Mouse (Mus musculus) left cerebral cortex, postnatal 10 days (tissue): Measurements from ENCODE around the gene 1500009C09Rik. TPM values are rescaled to one million over a fixed set of nuclear protein-coding genes. Genes with fewer than 3 reads are reported as not detected.
"Not testable (repeated sequence)": the region's sequence is repeated elsewhere in the genome, so short reads cannot be mapped to it uniquely, and the experiment has no call there.

Experiments
- DNase-seq, 2 experiments: peaks; one replicate each; pipeline ENCODE4 v3.0.0; 2021 to 2022; ENCODE audit warnings: low spot score in 2 of 2, mixed read lengths in 1 of 2; ENCODE audit errors: extremely low spot score in 1 of 2
- intact Hi-C: fragments of 180-260 bp; cut with DNase I; formaldehyde crosslinking; loops from one replicate; pipeline ENCODE4 v1.15.1; 2025
- total RNA-seq, 2 experiments: library from RNA; stranded (reverse); gene quantifications; 2 replicates each; pipeline ENCODE4 v1.2.3; 2021

1500009C09Rik gene
- total RNA-seq, 2 experiments from 2014 or later, result 83.1 to 87.6 TPM

DNA sequence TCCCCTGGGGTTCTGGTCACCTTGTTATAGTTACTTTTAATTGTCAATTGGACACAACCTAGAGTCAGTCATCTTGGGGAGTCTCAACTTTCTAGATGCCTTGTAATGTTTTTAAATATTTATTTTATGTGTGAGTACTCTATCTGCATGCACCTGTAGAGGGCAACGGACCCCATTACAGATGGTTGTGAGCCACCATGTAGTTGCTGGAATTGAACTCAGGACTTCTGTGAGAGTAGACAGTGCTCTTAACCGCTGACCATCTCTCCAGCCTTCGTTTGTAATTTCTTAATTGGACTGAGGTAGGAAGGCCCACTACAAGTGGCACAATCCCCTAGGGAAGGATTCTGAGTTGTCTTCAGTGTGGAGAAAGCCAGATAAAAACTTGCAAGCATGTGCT lies 8.9 kb upstream of the 1500009C09Rik start:
- DNase-seq, result no peak
- intact Hi-C loops, result no loop called here

- no peak for DNase-seq
- intact Hi-C loops, result no loop called here
Measured at GRCm38 (mm10) chr15:82243742-82244114, 8.5 kb upstream of the 1500009C09Rik start.

DNA sequence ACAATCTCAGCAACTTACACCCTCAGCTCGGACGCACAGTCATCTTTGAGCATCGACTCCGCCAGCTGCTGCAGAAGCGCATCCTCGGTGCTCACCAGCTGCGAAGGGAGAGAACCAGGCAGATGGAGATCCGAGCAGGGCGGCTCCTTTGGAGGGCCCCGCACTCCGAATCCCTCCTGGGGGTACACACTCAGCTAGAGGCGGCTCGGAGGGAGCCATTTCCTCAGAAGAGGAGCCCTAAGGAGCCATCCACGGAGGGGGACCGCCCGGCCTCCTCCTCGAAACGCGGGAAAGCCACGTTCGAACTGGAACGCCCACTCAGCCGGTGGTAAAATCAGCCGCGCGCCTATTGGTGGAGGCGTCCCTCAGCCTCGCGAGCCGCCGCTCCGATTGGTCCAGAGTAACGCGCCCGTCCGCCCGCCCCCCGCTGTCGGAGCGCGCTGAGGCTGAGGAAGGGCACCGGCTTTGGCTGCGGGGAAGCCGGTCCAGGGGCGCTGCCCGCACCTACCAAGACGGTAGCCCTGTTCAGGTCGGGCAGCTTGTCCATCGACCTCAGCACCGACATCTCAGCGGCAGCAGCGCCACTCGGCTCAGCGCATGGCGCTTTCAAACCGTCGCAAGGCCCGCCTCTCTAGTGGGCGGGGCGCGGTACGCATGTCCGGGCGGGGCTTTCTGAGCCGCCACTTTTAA lies 7.9 kb upstream of the 1500009C09Rik start, which contains the start of gene Cenpm:
Cenpm (minus strand) TSS at position 634 of the 690 bp plus-strand sequence.
- DNase-seq, result peak; percentile 92 to 96
- intact Hi-C loops, result no loop called here

- DNase-seq, intact Hi-C loops: not testable (repeated sequence)
Measured at GRCm38 (mm10) chr15:82244805-82245161, 7.4 kb upstream of the 1500009C09Rik start.

GRCm38 (mm10) chr15:82247131-82247776 lies 4.9 kb upstream of the 1500009C09Rik start:
- intact Hi-C loops, result no loop called here

DNA sequence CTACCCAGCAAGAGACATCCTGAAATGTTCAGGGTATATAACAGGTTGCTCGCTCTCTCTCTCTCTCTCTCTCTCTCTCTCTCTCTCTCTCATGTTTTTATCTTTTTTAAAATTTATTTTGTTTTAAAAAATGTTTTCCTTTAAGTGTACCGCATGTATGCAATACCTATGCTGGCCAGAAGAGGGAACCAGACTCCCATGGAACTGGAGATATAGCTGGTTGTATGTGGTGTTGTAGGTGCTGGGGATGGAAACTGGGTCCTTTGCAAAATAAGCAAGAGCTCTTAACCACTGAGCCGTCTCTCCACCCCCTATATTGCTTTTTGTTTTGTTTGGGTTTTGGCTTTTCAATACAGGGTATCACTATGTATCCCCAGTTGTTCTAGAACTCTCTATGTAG lies 618 bp upstream of the 1500009C09Rik start:
- DNase-seq, result no peak
- intact Hi-C loops, result no loop called here

More at GRCm38 (mm10) chr15:82247131-82247776, 4.9 kb upstream of the 1500009C09Rik start:
- DNase-seq, result no peak

- no peak for DNase-seq
- intact Hi-C loops, result no loop called here
Measured at GRCm38 (mm10) chr15:82255248-82255647, 3.1 kb downstream of the 1500009C09Rik start.

GRCm38 (mm10) chr15:82255944-82256383 lies 3.8 kb downstream of the 1500009C09Rik start:
- intact Hi-C loops, result no loop called here
- DNase-seq, result peak; percentile 75 to 92

DNA sequence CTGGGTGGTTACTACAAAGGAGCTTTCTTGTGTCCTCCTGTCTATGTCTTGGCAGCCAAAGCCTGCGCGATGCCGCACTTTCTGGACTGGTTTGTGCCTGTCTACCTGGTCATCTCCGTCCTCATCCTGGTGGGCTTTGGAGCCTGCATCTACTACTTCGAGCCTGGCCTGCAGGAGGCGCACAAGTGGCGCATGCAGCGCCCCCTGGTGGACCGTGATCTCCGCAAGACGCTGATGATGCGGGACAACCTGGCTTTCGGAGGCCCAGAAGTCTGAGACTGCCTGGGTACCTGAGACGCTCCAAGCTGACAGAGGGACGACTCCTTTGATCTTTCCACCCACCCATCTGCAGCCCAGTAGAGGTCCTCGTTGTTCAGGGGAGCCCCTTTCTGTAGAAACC lies 7.3 kb downstream of the 1500009C09Rik start:
- intact Hi-C loops, result no loop called here
- DNase-seq, result peak; percentile 51 to 81

DNA sequence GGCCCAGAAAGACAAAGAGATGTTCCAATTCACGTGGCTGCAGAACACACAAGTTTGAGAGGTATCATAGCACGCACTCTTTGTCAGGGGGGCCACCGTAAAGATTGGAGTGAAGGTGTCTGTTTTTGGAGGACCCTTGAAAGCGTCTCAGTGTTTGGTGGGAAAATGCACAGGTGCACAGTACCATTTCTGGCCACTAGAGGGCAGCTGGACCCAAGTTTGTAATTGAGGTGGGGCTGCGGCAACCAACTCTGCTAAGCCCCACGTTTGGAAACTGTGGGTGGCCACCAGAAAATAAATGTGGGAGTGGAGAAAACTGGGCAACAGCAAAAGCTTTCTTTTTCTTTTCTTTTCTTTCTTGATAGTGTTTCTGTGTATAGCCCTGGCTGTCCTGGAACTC lies 14.2 kb downstream of the 1500009C09Rik start:
- intact Hi-C loops, result loop anchor here (5.0 kb wide), 1 partner anchor 151 kb away; no protein-coding TSS in a partner anchor
- peak; percentile 64 to 67 for DNase-seq

GRCm38 (mm10) chr15:82268185-82268584 lies 16.0 kb downstream of the 1500009C09Rik start:
- intact Hi-C loops, result loop anchor here (5.0 kb wide), 1 partner anchor 149 kb away; no protein-coding TSS in a partner anchor
- DNase-seq, result peak in 1 of 2 experiments; percentile 80

GRCm38 (mm10) chr15:82268783-82269182 lies 16.6 kb downstream of the 1500009C09Rik start:
- intact Hi-C loops, result loop anchor here (5.0 kb wide), 1 partner anchor 149 kb away; no protein-coding TSS in a partner anchor
- DNase-seq, result no peak

DNA sequence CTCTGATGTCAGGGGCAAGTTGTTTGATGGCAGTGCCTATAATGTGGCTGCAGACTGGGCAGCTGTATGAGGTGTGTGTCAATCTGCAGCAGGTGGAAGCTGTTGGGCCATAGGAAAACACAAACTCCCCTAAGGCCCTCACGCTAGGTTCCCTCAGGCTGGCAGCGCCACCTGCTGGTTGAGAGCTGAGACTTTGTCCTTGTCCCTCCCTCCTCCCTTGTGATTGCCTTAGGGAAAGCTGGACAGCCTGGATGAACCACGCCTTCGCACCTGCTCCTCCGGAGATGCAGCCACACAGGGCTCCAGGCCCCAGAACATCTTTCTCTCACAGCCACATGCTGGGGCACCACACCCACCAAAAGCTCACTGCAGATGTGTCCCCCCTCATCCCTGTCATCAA lies 19.0 kb downstream of the 1500009C09Rik start:
- DNase-seq, result peak in 1 of 2 experiments; percentile 85

DNA sequence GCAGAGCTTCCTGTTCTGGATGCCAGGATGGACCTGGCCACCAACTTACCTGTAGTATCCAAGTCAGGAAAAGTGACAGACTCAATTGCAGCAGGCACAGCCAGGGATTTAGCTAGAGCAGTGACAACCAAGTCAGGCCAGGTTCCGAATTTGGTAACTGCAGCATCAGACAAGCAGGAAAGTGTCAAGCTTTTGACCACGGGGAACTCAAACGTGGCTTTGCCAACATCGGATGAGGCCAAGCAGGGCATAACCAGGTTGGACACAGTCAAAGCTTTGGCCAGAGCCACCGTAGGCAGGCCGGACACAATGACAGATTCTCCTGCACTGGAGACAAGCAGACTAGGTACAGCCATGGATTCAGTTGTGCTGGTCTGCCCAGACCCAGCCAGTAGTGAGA lies 20.1 kb downstream of the 1500009C09Rik start:
- intact Hi-C loops, result loop anchor here (10.0 kb wide), 1 partner anchor 863 kb away; no protein-coding TSS in a partner anchor
- DNase-seq, result no peak

More for the DNA sequence above, 19.0 kb downstream of the 1500009C09Rik start:
- intact Hi-C loops, result loop anchor here (10.0 kb wide), 1 partner anchor 864 kb away; no protein-coding TSS in a partner anchor

DNA sequence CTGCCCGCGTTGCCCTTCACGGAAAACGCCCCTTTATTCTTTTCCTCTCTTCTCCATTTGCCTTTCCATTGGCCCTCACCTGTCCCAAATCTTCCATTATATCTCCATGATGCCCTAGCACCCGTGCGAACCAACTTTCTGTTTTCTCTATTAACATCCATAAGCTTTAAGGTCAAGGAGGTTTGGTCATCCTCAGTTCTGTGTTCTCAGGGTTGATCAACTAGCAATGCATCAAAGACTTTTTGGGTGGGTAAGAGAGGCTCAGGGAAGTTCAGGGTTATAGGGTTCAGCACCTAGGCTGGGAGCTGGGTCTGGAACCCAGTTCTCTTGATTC lies 22.4 kb downstream of the 1500009C09Rik start, which contains the start of gene Sept3:
Sept3 (plus strand) TSS at position 301 of the 334 bp plus-strand sequence.
- no peak for DNase-seq
- intact Hi-C loops, result loop anchor here (10.0 kb wide), 1 partner anchor 860 kb away; no protein-coding TSS in a partner anchor

GRCm38 (mm10) chr15:82274927-82275901 lies 23.0 kb downstream of the 1500009C09Rik start:
- intact Hi-C loops, result loop anchor here (10.0 kb wide), 1 partner anchor 860 kb away; no protein-coding TSS in a partner anchor
- peak; percentile 58 to 85 for DNase-seq

DNA sequence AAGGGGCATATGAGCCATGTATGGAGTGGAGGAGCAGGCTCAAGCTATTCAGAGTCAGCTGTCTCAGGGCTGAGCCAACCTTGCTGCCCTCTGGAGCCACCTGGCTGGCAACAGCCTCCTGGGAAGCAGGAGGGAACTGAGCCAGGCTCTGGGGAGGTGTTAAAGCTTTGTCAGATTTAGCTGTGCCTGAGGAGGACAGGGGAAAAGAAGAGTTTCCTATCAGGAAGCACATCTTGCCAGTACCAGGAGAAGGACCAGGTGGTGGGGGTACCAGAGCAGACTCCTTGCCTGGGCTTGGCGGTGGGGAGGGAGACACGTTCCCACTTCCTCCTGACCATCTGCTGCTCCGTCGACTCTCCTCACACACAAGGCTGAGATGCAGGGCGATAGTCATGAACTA lies 25.4 kb downstream of the 1500009C09Rik start:
- DNase-seq, result no peak

GRCm38 (mm10) chr15:82280638-82281037 lies 28.4 kb downstream of the 1500009C09Rik start:
- no peak for DNase-seq
- intact Hi-C loops, result no loop called here

More for the DNA sequence above, 25.4 kb downstream of the 1500009C09Rik start:
- intact Hi-C loops, result loop anchor here (10.0 kb wide), 1 partner anchor 857 kb away; no protein-coding TSS in a partner anchor
